ENCODE assay signal across 17 mouse cellular contexts in the genomic region with DNA sequence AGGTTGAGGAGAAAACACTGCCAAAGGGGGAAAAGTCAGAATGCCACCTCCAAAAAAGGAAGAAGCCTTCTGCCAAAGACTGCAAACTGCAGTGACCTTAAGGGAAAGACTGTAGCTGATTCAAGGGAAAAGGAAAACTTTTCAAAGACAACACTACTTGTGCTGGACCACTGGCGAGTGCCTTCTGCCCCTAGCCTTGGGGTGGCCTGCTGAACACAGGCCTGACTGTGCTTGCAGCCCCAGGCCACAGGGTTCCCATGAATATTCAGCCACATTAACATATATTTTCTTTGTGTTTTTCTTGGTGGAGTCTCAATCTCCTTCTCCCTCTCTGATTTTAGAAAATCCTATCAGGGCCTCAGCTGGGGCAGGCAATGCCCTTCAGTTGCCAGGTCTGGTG.
DNase-seq lines count a peak whose midpoint lies in the region; ATAC-seq and TF ChIP-seq lines count a peak whose summit lies in the region.
"Had no signal": no experiment of that assay in that cellular context is flagged by ENCODE, and none has a peak within 500 bp of the region (broad histone marks: within the 10 kb centered on the region; RNA-seq: fewer than 3 reads in every experiment).

No protein-coding gene starts in this region.

- DNase-seq in intestine, embryonic 14.5 days (ENCODE audit: low spot score) = no peak
- peak; percentile 12 for DNase-seq in R1 (ENCODE audit: low read depth, low spot score)
- DNase-seq in brain, embryonic 14.5 days (ENCODE audit: low read depth) = peak; percentile 49
- no peak for DNase-seq in limb, embryonic 10.5 days (ENCODE audit: low spot score)
- DNase-seq in left cerebral cortex, adult 9 months (ENCODE audit: low spot score in 2 of 2) = no peak
- DNase-seq in heart, adult 18-20 months = no peak
- DNase-seq in spleen, postnatal 10 days (ENCODE audit: low spot score in 2 of 2) = no peak
- DNase-seq: cerebellum, postnatal 10 days; gastrocnemius, postnatal 25 days; heart, postnatal 36 days; kidney, adult 18-20 months; kidney, postnatal 25 days; left cerebral cortex, postnatal 4 days; lung, postnatal 14 days had no signal

- H3K4me1 ChIP-seq in intestine, embryonic 14.5 days (replicated peaks; ENCODE audit: control insufficient read depth, insufficient read depth, low read length) = peaks cover 15% of the 10 kb centered on the region
- peaks cover 5% of the 10 kb centered on the region for H3K4me1 ChIP-seq in intestine, embryonic 16.5 days (ENCODE audit: control insufficient read depth, insufficient read depth, low read length)
- H3K4me1 ChIP-seq in limb, embryonic 10.5 days = peaks cover 65% of the 10 kb centered on the region

- H3K27me3 ChIP-seq in intestine, embryonic 14.5 days (replicated peaks; ENCODE audit: control insufficient read depth, insufficient read depth, low read length) = no peaks in the 10 kb centered on the region
- no peaks in the 10 kb centered on the region for H3K27me3 ChIP-seq in intestine, embryonic 16.5 days (replicated peaks; ENCODE audit: control insufficient read depth, insufficient read depth, low read length)
- no peaks in the 10 kb centered on the region for H3K27me3 ChIP-seq in limb, embryonic 10.5 days (ENCODE audit: low read depth, poor library complexity, severe bottlenecking)
- H3K27me3 ChIP-seq: heart, embryonic 12.5 days had no signal

- TF ChIP-seq CTCF in brain, embryonic 14.5 days (IDR thresholded peaks at IDR 0.05; ENCODE audit: borderline replicate concordance, extremely low read depth, insufficient read depth, insufficient read length) = no peak

- 65% methylated on average over 1 of the region's 1 CpGs for WGBS in intestine, embryonic 14.5 days
- 50% methylated on average over 1 of the region's 1 CpGs for WGBS in intestine, embryonic 16.5 days
- WGBS in limb, embryonic 10.5 days = 29% methylated on average over 1 of the region's 1 CpGs

- no peak overlapping the region for H3K9ac ChIP-seq in intestine, embryonic 14.5 days (ENCODE audit: low read length)
- no peak overlapping the region for H3K9ac ChIP-seq in intestine, embryonic 16.5 days (ENCODE audit: low read depth, low read length)
- H3K9ac ChIP-seq: heart, embryonic 12.5 days had no signal

- TF ChIP-seq POLR2A in brain, embryonic 14.5 days (IDR thresholded peaks at IDR 0.05; ENCODE audit: borderline replicate concordance, extremely low read depth, insufficient read depth, insufficient read length, poor library complexity, severe bottlenecking) = no peak

- H3K9me3 ChIP-seq in intestine, embryonic 14.5 days (ENCODE audit: control insufficient read depth, low read length) = no peaks in the 10 kb centered on the region
- H3K9me3 ChIP-seq in intestine, embryonic 16.5 days (ENCODE audit: control insufficient read depth, low read length) = no peaks in the 10 kb centered on the region
- no peaks in the 10 kb centered on the region for H3K9me3 ChIP-seq in limb, embryonic 10.5 days (replicated peaks)
- H3K9me3 ChIP-seq: heart, embryonic 12.5 days had no signal

- ATAC-seq in intestine, embryonic 14.5 days (replicated peaks; ENCODE audit: low FRiP score, low TSS enrichment, low read depth) = no peak
- no peak for ATAC-seq in intestine, embryonic 16.5 days
- ATAC-seq: CD4-positive, CD25-positive, alpha-beta regulatory T cell, adult 4 months had no signal

- no peak overlapping the region for H3K4me3 ChIP-seq in intestine, embryonic 14.5 days (ENCODE audit: low read depth, low read length)
- no peak overlapping the region for H3K4me3 ChIP-seq in intestine, embryonic 16.5 days (ENCODE audit: low read length)
- H3K4me3 ChIP-seq in limb, embryonic 10.5 days = no peak overlapping the region
- H3K4me3 ChIP-seq: heart, embryonic 12.5 days had no signal

- H3K36me3 ChIP-seq in intestine, embryonic 14.5 days (ENCODE audit: control insufficient read depth, insufficient read depth, low read length) = no peaks in the 10 kb centered on the region
- no peaks in the 10 kb centered on the region for H3K36me3 ChIP-seq in intestine, embryonic 16.5 days (ENCODE audit: control insufficient read depth, insufficient read depth, low read length)
- H3K36me3 ChIP-seq in limb, embryonic 10.5 days = no peaks in the 10 kb centered on the region
- H3K36me3 ChIP-seq: heart, embryonic 12.5 days had no signal

- peak overlapping the region; percentile 74 for H3K27ac ChIP-seq in intestine, embryonic 14.5 days (ENCODE audit: low read depth)
- H3K27ac ChIP-seq in intestine, embryonic 16.5 days (ENCODE audit: low read length) = no peak overlapping the region
- H3K27ac ChIP-seq in limb, embryonic 10.5 days = 0 out of 2 replicates have a peak overlapping the region, but pooled peaks have one; percentile 6

- no peak overlapping the region for H3K4me2 ChIP-seq in intestine, embryonic 14.5 days (ENCODE audit: low read length)
- H3K4me2 ChIP-seq in intestine, embryonic 16.5 days (ENCODE audit: low read depth, low read length) = no peak overlapping the region
- H3K4me2 ChIP-seq: heart, embryonic 12.5 days had no signal

Comparison
In these comparisons a context has a peak if more than half of its experiments do, and no peak if none do; other contexts are left out.
1. DNase-seq: peak in R1 (single experiment) and brain, embryonic 14.5 days (single experiment); none in intestine, embryonic 14.5 days (single experiment), limb, embryonic 10.5 days (single experiment), left cerebral cortex, adult 9 months (0 of 2), heart, adult 18-20 months (0 of 2) and spleen, postnatal 10 days (0 of 2).